Mouse (Mus musculus): ENCODE measurements at regions not wholly inside any gene's neighbourhood (a gene's known extent, or its start where the extent isn't known, plus 50 kb on each side); places are given as distances from the start of the nearest gene placed in this dataset.

DNA sequence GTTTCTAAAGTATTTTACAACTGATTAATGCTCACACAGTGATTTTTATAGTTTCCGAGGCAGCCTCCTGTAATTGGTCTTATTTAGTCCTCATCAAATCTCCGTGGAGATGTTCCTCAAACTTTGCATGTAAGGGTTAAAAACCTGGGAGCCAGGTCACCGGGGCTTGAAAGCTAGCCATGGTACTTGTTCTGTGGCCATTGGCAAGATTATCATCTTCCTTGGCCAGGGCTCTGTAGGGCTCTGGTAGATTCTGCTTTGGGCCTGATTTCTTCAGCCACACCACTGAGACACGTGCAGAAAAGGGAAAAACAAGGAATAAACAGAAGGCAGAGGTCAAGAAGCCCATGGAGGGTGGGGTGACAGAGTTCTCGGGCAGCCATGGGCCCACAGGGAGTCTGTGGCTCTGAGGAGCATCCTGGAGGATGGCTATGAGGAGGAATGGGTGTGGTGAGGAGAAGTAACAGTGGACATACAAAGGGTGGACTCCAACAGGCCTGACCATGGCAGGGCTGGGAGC is 50.7 kb upstream of the Eps8l3 start:
- no peak for TF ChIP-seq POLR2A (IDR thresholded peaks at IDR 0.05; ENCODE audit: low read depth, low read length)
- TF ChIP-seq CTCF (IDR thresholded peaks at IDR 0.05; ENCODE audit: borderline replicate concordance, insufficient read depth, low read length): no peak

DNA sequence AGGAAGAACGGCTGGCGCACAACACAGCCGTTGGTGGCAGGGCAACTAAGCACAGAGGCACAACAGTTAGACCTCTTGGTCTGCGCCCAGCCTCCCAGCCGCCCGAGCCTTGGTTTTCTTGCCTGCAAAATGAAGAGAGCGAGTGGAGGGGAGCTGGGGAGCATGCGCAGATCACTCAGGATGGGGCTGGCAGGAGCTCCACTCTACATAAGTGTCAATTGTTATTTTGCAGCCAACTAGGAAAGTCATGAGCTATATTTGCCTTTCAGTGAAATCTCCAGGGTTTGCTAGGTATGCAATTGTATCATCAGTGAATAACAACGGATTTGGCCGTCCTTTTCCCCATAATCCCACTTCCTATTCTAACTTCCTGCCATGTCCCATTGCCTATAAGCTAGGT is 51.6 kb upstream of the Eps8l3 start:
- no peak for TF ChIP-seq CTCF (IDR thresholded peaks at IDR 0.05; ENCODE audit: borderline replicate concordance, insufficient read depth, low read length)
- TF ChIP-seq POLR2A (IDR thresholded peaks at IDR 0.05; ENCODE audit: low read depth, low read length): no peak
- H3K27ac ChIP-seq (ENCODE audit: insufficient read depth, low read length): no peak overlapping the region
- peaks cover 15% of the 10 kb centered on the region for H3K4me1 ChIP-seq (ENCODE audit: control insufficient read depth, insufficient read depth, low read length)
- no peak overlapping the region for H3K4me3 ChIP-seq (ENCODE audit: insufficient read depth, low read length)

More for the DNA sequence above, 50.7 kb upstream of the Eps8l3 start:
- H3K4me3 ChIP-seq (ENCODE audit: insufficient read depth, low read length): no peak overlapping the region
- peaks cover 15% of the 10 kb centered on the region for H3K4me1 ChIP-seq (ENCODE audit: control insufficient read depth, insufficient read depth, low read length)
- no peak overlapping the region for H3K27ac ChIP-seq (ENCODE audit: insufficient read depth, low read length)

GRCm38 (mm10) chr3:107824378-107824777 is 52.7 kb upstream of the Eps8l3 start:
- Histone ChIP-seq H3K4me1 (ENCODE audit: control insufficient read depth, insufficient read depth, low read length) (peaks cover 15% of the 10 kb centered on the region), H3K27ac (ENCODE audit: insufficient read depth, low read length) (no peak overlapping the region), H3K4me3 (ENCODE audit: insufficient read depth, low read length) (no peak overlapping the region)
- TF ChIP-seq CTCF (IDR thresholded peaks at IDR 0.05; ENCODE audit: borderline replicate concordance, insufficient read depth, low read length): no peak
- TF ChIP-seq POLR2A (IDR thresholded peaks at IDR 0.05; ENCODE audit: low read depth, low read length): no peak

GRCm38 (mm10) chr3:107823655-107824266 is 53.3 kb upstream of the Eps8l3 start:
- Histone ChIP-seq H3K27ac (ENCODE audit: insufficient read depth, low read length) (peak overlapping the region; percentile 89), H3K4me3 (ENCODE audit: insufficient read depth, low read length) (no peak overlapping the region), H3K4me1 (ENCODE audit: control insufficient read depth, insufficient read depth, low read length) (peaks cover 15% of the 10 kb centered on the region; the same call in 1 of the 2 replicates)
- TF ChIP-seq POLR2A (IDR thresholded peaks at IDR 0.05; ENCODE audit: low read depth, low read length): no peak
- TF ChIP-seq CTCF (IDR thresholded peaks at IDR 0.05; ENCODE audit: borderline replicate concordance, insufficient read depth, low read length): no peak

DNA sequence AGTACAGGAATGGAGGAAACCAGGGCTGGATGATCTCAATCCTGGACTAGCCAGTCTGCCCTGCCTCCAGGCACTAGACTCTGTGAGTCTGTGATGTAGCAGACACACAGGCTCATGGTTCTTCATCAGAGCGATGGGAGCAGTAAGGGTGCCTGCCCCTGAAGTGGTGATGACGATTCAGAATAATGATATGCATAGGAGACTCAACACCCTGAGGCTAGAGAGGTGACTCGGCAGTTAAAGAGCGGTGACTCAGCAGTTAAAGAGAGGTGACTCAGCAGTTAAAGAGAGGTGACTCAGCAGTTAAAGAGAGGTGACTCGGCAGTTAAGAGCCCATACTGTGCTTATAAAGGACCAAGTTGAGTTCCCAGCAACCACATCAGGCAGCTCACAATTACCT is 53.9 kb upstream of the Eps8l3 start:
- no peak overlapping the region for H3K4me3 ChIP-seq (ENCODE audit: insufficient read depth, low read length)
- TF ChIP-seq POLR2A (IDR thresholded peaks at IDR 0.05; ENCODE audit: low read depth, low read length) (no peak), CTCF (IDR thresholded peaks at IDR 0.05; ENCODE audit: borderline replicate concordance, insufficient read depth, low read length) (no peak)
- peak overlapping the region; percentile 89 for H3K27ac ChIP-seq (ENCODE audit: insufficient read depth, low read length)
- H3K4me1 ChIP-seq (ENCODE audit: control insufficient read depth, insufficient read depth, low read length): peaks cover 12% of the 10 kb centered on the region; the same call in 1 of the 2 replicates

DNA sequence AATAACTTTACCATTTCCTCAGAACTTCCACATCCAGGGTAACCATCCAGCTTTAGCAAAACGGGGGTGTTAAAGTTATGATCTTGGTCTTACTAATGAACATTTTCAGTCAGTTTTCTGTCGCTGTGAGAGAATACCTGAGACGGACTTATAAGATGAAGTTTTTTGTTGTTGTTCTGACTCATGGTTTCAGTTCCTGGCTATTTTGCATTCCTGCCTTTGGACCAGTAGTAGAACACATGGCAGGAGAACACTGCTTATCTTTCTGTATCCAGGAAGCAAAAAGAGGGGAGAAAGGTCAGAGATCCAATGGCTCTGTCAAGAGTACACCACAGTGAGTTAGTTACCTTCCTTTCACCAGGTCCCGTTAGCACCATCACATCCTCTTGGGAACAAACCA is 54.5 kb upstream of the Eps8l3 start:
- Histone ChIP-seq H3K4me1 (ENCODE audit: control insufficient read depth, insufficient read depth, low read length) (peaks cover 9% of the 10 kb centered on the region; the same call in 1 of the 2 replicates), H3K27ac (ENCODE audit: insufficient read depth, low read length) (peak overlapping the region; percentile 89), H3K4me3 (ENCODE audit: insufficient read depth, low read length) (no peak overlapping the region)
- TF ChIP-seq CTCF (IDR thresholded peaks at IDR 0.05; ENCODE audit: borderline replicate concordance, insufficient read depth, low read length): no peak
- TF ChIP-seq POLR2A (IDR thresholded peaks at IDR 0.05; ENCODE audit: low read depth, low read length): no peak

DNA sequence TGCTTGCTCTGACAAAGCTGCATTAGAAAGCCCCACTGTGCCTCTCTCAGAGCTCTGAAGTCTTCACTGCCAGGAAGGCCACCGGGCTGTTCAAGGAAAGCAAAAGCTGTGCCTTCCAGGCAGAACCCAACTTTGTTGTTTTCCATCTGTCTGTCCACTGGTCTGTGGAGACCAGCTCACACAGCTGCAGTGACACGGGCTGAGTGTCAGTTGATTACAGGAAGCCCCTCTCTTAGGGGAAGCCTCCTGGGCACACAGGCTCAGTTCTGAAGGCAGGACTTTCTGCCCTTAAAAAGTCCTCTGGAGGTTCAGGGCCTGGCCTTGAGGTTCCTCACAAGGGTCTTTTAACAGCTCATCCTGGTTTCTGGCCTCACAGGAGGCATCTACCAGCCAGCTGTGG is 55.1 kb upstream of the Eps8l3 start:
- H3K4me1 ChIP-seq (ENCODE audit: control insufficient read depth, insufficient read depth, low read length): peaks cover 9% of the 10 kb centered on the region; the same call in 1 of the 2 replicates
- H3K27ac ChIP-seq (ENCODE audit: insufficient read depth, low read length): peak overlapping the region; percentile 89
- TF ChIP-seq POLR2A (IDR thresholded peaks at IDR 0.05; ENCODE audit: low read depth, low read length): no peak
- no peak for TF ChIP-seq CTCF (IDR thresholded peaks at IDR 0.05; ENCODE audit: borderline replicate concordance, insufficient read depth, low read length)
- H3K4me3 ChIP-seq (ENCODE audit: insufficient read depth, low read length): no peak overlapping the region

- TF ChIP-seq POLR2A (IDR thresholded peaks at IDR 0.05; ENCODE audit: low read depth, low read length): no peak
- TF ChIP-seq CTCF (IDR thresholded peaks at IDR 0.05; ENCODE audit: borderline replicate concordance, insufficient read depth, low read length): no peak
- Histone ChIP-seq H3K4me1 (ENCODE audit: control insufficient read depth, insufficient read depth, low read length) (peaks cover 9% of the 10 kb centered on the region; the same call in 1 of the 2 replicates), H3K27ac (ENCODE audit: insufficient read depth, low read length) (no peak overlapping the region), H3K4me3 (ENCODE audit: insufficient read depth, low read length) (no peak overlapping the region)
Observed at GRCm38 (mm10) chr3:107819622-107820021, 57.4 kb upstream of the Eps8l3 start.

DNA sequence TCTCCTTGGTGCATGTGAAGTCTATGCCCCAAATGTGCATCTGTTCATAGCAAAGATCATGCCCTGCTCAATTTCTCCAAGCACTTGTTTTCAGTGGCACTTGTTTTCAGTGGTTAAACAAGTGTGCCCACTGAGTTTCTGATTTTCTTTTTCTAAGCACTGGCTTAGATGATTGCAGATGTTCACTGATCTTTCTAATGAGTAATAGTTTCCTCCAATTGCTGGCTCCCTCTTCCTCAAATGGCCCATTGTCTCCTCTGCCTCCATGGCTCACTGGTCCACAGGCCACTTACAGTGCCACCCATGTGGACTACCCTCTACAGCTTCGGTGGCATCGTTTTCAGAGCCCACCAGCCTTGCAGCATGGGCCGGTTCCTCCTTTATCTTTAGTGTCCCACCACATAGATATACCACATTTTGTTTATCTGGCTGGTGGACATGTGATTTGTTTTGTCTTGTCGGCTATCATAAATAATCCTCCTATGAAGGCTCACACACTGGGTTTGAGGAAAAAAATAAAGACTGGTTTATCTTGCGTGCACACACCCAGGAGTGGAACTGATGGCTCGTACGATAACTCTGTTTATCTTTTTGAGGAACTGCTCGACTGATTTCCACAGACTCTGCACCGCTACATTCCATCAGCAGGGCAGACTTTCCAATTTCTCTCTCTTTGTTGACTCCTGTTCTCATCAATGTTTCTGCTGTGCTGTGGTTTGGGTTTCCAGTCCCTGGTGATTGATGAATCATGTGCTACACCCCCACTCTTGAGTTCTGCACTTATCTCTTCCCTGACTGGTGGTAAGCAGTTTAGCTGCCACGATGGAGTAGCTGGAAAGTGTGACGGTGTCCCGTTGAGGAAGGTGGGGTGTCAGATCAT is 58.2 kb upstream of the Eps8l3 start:
- TF ChIP-seq POLR2A (IDR thresholded peaks at IDR 0.05; ENCODE audit: low read depth, low read length) (no peak), CTCF (IDR thresholded peaks at IDR 0.05; ENCODE audit: borderline replicate concordance, insufficient read depth, low read length) (no peak)
- Histone ChIP-seq H3K4me1 (ENCODE audit: control insufficient read depth, insufficient read depth, low read length) (peaks cover 9% of the 10 kb centered on the region; the same call in 1 of the 2 replicates), H3K4me3 (ENCODE audit: insufficient read depth, low read length) (no peak overlapping the region), H3K27ac (ENCODE audit: insufficient read depth, low read length) (peak overlapping the region; percentile 37)
